Mouse (Mus musculus) testis, adult 2 months (tissue): Measurements from ENCODE around the gene Mgrn1.

Source experiments
- CTCF ChIP-seq: fragments of 200-500 bp; IDR thresholded peaks from 2 replicates; pipeline ENCODE4 v1.5.1; 2012; ENCODE audit warnings: low read depth, mild to moderate bottlenecking, inconsistent platforms, low read length, moderate library complexity; ENCODE audit not compliant: control insufficient read depth, insufficient read depth, insufficient replicate concordance
- POLR2A ChIP-seq: fragments of 200-500 bp; IDR thresholded peaks from 2 replicates; pipeline ENCODE4 v1.6.1; 2012; ENCODE audit warnings: low read depth, mild to moderate bottlenecking, inconsistent platforms, low read length, moderate library complexity; ENCODE audit not compliant: control insufficient read depth

- no peak for TF ChIP-seq CTCF
- TF ChIP-seq POLR2A: no peak
These were observed 54.3 kb downstream of the Mgrn1 start for GRCm38 (mm10) chr16:4940311-4940850.
